Mouse (Mus musculus): ENCODE results near the gene Alkbh6.

Gene Alkbh6

DNA sequence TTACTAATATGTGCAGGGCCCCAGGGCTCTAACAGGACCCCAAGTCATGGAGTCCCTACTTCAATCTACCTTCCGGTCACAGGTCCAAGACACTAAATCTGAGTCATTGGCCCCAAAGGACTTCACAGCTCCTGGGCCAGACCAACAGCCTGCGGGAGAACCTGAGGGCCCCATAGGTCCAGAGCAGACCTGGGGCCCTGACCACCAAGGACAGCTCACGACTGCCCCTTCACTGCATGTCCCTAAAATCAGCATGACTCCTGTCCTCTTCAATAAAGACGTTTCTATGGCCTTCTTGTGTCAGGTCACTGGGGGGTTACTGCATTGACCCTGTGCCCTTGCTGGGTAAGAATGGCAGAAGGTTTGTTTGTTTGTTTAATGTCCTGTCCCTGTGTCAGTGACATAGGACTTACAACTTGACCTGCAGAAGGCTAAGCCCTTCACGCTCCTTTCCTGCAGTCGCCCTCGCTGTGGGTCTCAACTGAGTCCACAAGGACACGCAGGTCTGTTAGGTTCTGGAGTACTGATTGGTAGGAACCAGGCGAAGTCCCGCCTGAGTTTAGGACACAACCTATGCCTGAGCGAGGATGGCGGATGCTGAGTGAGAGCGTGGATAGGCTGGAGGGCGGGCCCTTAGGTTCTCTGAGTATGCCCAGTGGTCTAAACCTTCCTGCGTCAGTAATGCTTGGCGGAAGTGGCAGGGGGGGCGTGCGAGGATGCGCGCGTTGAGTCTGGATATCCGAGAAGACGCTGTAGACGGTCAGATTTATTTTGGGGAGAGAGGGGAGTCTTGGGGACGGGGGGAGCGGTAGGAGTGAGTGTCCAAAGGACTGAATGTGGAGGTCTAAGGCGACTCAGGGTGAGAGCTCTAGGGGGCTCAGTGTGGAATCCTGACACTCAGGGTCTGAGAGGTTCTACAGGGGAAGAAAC, at the start of gene Alkbh6:
TSS of gene Alkbh6 (plus strand) at position 642 of the 930 bp plus-strand sequence.
- no peak for TF ChIP-seq GATA4 (IDR thresholded peaks at IDR 0.05; ENCODE audit: insufficient replicate concordance, low read length)

DNA sequence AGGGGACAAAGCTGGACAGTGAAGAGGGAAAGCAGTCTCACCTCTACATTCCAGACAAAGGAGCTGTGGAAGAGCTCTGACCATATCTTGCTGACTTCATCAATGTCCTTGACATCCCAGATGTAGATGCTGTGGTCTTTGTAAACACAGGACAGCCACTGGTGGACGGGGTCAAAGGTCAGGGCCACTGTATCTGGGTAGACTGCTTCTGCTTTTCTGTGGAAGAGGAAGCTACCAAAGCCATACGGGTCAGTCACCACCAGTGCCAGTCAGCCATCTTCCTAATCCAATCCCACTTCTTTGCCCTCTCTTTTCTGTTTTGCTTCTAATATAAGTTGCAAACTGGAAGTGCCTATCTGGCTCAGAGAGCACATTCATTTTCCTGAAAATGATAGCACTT, 43.5 kb upstream of the Alkbh6 start:
- no peak for TF ChIP-seq GATA4 (IDR thresholded peaks at IDR 0.05; ENCODE audit: insufficient replicate concordance, low read length)

DNA sequence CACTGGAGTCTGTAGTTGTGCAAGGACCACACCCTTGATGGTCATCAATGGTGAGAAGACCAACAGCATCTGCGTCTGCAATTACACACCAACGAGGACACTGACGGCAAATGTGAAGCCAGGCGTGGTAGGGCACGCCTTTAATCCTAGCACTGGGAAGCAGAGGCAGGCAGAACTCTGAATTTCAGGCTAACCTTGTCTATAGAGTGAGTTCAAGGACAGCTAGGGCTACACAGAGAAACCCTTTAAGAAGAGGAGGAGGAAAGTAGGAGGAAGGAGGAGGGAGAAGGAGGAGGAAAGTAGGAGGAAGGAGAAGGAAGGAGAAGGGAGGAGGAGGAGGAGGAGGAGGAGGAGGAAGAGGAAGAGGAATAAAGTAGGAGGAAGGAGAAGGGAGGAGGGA, 43.0 kb upstream of the Alkbh6 start:
- TF ChIP-seq GATA4 (IDR thresholded peaks at IDR 0.05; ENCODE audit: insufficient replicate concordance, low read length): no peak

DNA sequence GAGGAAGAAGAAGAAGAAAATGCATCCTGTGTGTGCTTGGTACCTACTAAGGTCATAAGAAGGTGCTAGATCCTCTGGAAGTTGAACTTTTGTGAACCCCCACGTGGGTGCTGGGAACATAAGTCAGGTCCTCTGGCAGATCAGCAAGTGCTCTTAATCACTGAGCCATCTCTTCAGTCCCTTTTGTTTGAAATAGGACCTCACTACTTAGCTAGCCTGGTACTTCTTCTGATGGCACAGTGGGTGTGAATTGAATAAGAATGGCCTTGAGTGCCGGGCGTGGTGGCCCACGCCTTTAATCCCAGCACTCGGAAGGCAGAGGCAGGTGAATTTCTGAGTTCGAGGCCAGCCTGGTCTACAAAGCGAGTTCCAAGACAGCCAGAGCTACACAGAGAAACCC, 42.6 kb upstream of the Alkbh6 start:
- TF ChIP-seq GATA4 (IDR thresholded peaks at IDR 0.05; ENCODE audit: insufficient replicate concordance, low read length): no peak

DNA sequence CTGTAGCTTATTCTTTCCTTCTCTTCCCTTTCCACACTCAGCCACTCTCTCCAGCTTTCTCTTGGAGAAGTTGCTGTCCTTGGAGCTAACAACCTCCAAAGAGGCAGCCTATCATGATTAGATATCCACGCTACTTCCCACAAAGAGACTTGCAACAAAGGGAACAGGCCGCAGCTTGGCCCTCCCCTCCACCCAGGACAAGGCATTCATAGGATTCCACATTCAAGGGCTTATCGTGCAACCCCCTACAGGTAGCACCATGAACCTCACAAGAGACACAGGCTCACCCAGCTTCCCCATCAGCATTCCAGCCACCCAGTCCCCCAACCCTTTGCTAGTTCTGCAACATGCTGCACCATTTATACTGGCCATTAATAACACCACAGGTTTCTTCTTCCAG, 41.7 kb upstream of the Alkbh6 start:
- TF ChIP-seq GATA4 (IDR thresholded peaks at IDR 0.05; ENCODE audit: insufficient replicate concordance, low read length): no peak

DNA sequence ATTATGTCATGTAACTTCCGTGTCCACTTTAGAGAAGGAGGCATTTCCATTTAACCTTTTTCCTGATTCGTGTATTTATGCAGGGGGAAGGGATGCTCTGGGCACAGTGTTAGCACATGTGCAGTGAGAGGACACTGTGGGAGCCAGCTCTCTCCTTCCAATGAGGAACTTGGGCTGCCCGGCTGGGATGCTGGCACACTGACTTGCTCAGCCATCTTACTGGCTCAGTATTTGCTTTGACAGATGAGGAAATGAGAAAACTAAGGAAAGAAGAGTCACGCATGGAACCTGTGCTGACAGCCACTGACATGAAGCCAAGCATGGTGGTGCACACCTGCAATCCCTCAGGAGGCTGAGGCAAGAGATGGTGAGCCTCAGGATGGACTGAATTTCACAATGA, 38.9 kb upstream of the Alkbh6 start:
- TF ChIP-seq GATA4 (IDR thresholded peaks at IDR 0.05; ENCODE audit: insufficient replicate concordance, low read length): no peak

DNA sequence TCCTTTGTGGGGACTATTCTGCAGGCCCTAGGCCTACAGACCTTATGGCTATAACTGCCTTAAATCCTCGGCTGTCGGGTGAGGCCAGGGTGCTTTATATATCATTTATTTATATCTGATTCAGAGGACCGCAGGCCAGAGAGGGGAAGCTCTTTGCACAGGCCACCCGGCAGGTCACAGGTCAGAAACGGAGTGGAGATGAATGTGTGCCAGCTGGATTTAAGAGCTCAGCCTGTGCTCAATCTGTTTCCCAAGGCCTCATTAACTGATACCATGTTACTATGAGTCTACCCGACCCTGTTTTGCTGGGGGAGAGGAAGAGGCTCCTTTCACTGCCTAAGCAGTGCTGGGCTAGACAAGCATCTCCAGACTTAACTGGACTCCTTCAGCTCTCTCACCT, 34.1 kb upstream of the Alkbh6 start:
- TF ChIP-seq GATA4 (IDR thresholded peaks at IDR 0.05; ENCODE audit: insufficient replicate concordance, low read length): no peak

DNA sequence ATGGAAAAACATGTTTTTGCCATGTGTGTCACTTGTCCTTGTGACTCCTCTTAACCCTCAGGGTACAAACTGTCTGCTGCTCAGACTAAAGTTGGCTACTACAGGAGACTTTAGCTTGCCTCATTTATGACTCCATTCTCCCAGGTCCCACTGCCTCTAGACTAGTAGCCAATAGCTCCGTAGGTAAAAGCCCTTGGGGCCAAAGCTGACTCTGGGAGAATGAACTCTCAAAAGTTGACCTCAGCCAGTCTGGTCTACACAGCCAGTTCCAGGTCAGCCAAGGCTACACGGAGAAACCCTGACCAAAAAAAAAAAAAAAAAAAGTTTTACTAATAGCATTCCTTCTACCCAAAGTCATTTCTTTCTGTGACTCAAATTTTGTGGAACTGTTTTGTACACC, 29.6 kb upstream of the Alkbh6 start:
- TF ChIP-seq GATA4 (IDR thresholded peaks at IDR 0.05; ENCODE audit: insufficient replicate concordance, low read length): no peak

DNA sequence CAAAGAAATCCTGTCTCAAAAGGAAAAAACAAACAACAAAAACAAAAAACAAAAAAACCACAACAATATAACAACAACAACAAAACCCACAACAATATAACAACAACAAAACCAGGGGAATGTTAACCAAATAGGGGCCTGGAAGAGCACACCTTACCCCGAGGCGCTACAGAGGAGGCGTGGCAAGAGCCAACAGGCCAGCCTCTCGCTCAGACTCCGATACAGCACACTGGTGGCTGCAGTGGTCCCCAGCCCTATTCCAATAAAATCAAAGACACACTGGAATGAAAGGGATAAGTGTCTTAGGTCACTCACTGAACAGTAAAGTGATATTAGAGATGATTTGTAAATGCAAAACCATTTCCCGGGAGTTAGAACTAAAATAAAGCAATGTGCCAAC, 29.0 kb upstream of the Alkbh6 start:
- TF ChIP-seq GATA4 (IDR thresholded peaks at IDR 0.05; ENCODE audit: insufficient replicate concordance, low read length): no peak

DNA sequence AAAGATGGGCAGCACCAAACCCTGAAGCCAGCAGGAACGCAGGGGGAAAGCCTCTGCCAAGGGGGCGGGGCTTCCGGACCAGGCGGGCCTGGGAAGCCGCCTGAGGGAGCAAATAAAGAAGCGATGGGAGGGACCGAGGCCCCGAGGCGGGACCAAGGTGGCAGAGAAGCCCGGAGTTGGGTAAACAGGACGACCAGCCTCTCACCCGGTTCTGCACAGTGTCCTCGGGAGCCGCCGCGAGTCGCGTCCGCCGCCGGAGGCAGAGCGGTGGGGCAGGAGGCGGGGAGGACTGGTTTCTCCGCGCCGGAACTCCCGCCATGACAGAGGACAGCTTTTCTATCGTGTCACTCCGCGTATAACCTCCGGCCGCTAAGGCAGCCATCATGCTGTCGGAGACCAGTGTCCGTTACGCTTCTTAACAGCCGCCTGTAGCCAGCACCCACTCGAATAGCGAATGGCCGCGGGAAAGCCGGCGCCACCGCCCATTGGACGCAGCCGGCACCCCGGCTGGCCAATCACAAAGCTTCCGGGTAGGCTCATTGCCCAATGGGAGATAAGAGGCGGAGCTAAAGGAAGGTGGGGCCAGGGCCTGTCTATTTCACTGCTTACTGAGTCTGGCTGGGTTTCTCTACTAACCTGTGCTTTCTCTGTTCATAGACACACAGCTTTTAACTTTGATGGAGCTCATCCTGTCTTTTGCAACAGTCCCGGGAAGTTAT, 28.4 kb upstream of the Alkbh6 start, which contains the start of the genes Thap8 and Wdr62:
TSS of gene Thap8 (plus strand) at position 144 of the 719 bp plus-strand sequence.
TSS of gene Wdr62 (minus strand) at position 469 of the 719 bp plus-strand sequence.
- no peak for TF ChIP-seq GATA4 (IDR thresholded peaks at IDR 0.05; ENCODE audit: insufficient replicate concordance, low read length)

DNA sequence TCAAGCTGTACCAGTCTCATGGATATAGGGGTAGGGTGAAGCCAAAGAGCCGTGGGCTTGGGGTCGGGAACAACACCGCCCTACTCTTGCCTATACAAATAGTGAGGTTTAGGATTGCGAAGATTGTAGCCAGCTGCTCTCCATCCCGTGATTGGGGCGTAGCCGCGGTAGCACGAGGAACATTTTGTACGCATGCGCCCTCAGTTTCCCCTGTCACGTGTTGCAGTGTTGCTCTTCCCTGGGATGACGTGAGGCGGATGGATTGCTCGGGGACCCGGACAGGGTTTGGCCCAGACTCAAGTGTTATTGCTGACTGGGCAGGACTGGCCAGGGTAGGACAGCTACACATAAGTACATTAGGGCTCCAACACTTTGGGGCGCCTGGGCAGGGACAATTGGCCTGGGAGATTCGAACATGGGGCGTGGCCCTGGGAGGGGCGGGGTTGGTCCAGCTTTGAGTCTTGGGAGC, 27.8 kb upstream of the Alkbh6 start:
- TF ChIP-seq GATA4 (IDR thresholded peaks at IDR 0.05; ENCODE audit: insufficient replicate concordance, low read length): no peak

DNA sequence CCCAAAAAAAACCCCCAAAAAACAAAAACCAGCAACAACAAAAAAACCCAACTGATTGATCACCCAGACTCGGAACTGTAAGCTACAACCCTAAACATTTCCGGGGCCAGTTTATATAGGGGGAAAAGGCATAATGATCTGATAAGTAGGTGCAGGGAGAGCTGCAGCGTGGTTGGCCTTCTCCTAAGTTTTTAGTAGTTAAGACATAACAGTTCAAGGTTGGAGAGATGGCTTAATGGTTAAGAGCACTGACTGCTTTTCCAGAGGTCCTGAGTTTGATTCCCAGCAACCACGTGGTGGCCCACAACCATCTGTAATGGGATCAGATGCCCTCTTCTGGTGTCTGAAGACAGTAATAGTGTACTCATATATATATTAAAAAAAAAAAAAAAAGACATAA, 27.0 kb upstream of the Alkbh6 start:
- no peak for TF ChIP-seq GATA4 (IDR thresholded peaks at IDR 0.05; ENCODE audit: insufficient replicate concordance, low read length)

DNA sequence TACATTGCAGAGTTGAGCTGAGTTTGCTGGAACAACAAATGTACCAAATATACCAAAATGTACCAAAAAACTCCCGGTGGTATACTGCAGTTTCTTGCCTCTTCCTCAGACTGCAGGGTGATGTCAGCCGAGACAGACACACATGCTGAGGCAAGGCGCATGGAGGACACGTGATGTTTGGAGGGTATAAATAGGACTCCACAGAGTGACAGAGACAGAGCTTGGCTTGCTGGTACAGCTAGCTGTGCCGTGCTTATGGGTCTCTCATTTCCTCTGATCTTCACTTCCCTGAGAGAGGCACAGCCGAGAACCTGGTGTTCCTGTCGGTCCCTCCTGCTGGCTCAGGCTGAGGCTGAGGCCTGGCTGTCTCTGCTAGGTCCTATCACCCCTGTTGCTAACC, 25.8 kb upstream of the Alkbh6 start:
- TF ChIP-seq GATA4 (IDR thresholded peaks at IDR 0.05; ENCODE audit: insufficient replicate concordance, low read length): no peak

DNA sequence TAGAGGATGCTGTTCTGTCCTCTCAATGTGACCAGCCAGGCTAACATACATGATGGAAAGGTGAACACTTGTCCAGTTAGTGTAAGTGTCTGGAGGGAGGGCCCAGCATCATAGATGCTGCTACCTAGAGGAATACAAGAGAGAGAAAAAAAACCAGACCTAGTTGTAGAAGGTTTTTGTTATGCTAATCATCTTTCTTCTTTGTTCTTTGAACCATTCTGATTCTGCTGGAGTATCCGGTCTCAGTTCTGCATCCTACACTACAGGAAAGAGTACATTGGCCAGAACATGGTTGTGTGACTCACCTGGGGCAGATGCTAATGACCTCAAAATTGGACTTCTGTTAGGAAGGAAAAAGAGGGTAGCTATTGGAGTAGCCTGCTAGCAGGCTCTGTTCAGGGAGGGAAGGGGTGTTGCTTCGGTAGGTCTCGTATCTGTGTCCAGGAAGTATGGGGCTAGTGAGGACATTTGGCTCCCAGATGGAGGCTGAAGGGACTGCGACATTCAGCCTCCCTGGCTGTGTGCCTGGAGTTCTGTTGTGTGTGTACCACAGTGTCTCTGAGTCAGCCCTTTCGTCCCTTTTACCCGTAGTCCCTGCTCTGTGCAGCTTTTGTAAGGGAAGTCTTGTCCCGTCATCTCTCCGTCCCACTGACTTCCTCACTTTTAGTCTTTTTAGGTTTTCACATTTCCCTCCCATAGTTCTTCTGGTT, 21.7 kb upstream of the Alkbh6 start:
- no peak for TF ChIP-seq GATA4 (IDR thresholded peaks at IDR 0.05; ENCODE audit: insufficient replicate concordance, low read length)

DNA sequence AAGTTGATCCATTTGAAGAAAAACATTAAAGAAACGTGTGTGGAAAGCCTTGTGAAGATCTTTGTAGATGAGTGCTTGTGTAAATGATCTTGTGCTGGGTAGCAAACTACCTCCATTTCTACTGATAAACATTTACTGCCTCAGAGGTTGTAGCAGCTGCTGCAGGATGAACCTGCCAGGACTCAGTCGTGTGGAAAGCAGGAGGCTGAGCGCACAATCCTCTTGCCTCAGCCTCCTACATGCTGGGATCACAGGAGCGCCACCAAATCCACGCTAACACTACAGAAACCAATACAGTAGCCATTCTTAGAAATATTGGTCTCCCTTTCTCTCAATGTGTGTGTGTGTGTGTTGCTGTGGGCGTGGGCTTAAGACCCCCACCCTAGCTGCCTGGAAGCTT, 20.5 kb upstream of the Alkbh6 start:
- TF ChIP-seq GATA4 (IDR thresholded peaks at IDR 0.05; ENCODE audit: insufficient replicate concordance, low read length): no peak

Measured in liver, adult (tissue).